Mouse (Mus musculus) layer of hippocampus, adult 2 months (tissue): ENCODE results near the gene Pnpla2. TPM values are rescaled to one million over a fixed set of nuclear protein-coding genes. Genes with fewer than 3 reads are reported as not detected.
A peak's percentile ranks its signal among the peaks of the same experiment; 100 is the strongest.
"Not testable (repeated sequence)": the region's sequence is repeated elsewhere in the genome, so short reads cannot be mapped to it uniquely, and the experiment has no call there.

Experiments used
- DNase-seq, 2 experiments: peaks; one replicate each; pipeline ENCODE4 v3.0.0; 2022; ENCODE audit warnings: low spot score in 2 of 2
- H3K27ac ChIP-seq: fragments of 200-600 bp; 2 replicates; pipeline ENCODE4 v1.8.1; 2022
- H3K4me3 ChIP-seq: fragments of 200-600 bp; 2 replicates; pipeline ENCODE4 v1.8.1; 2022; ENCODE audit warnings: mild to moderate bottlenecking
- CTCF ChIP-seq: fragments of 200-600 bp; conservative IDR thresholded peaks from 2 replicates; pipeline ENCODE4 v1.8.1; 2022; ENCODE audit warnings: antibody characterized with exemption, mild to moderate bottlenecking, moderate library complexity
- total RNA-seq, 2 experiments: library from RNA; stranded (reverse); gene quantifications; 2 replicates each; pipeline ENCODE4 v1.2.3; 2021

Pnpla2 gene
- total RNA-seq, 2 experiments from 2014 or later = 25.1 to 28.3 TPM

GRCm38 (mm10) chr7:141442199-141442598 lies 12.8 kb upstream of the Pnpla2 start:
- no peak overlapping the region for H3K4me3 ChIP-seq
- H3K27ac ChIP-seq = no peak overlapping the region
- TF ChIP-seq CTCF = no peak
- DNase-seq = no peak

GRCm38 (mm10) chr7:141443081-141443821 lies 11.7 kb upstream of the Pnpla2 start:
- Histone ChIP-seq H3K4me3 (peak overlapping the region; percentile 34), H3K27ac (no peak overlapping the region)

GRCm38 (mm10) chr7:141443828-141444237 lies 11.2 kb upstream of the Pnpla2 start, which contains the start of gene Pidd1:
Gene Pidd1 (minus strand): TSS chr7:141444025.
- DNase-seq = no peak
- TF ChIP-seq CTCF = no peak
- Histone ChIP-seq H3K27ac (no peak within 1 kb of the TSS), H3K4me3 (peak within 1 kb of the TSS; percentile 34)

More at GRCm38 (mm10) chr7:141443081-141443821, 11.7 kb upstream of the Pnpla2 start:
- TF ChIP-seq CTCF = peak; percentile 45
- no peak for DNase-seq

- not testable (repeated sequence) for DNase-seq, H3K4me3 ChIP-seq, H3K27ac ChIP-seq
Observed at GRCm38 (mm10) chr7:141446374-141446773, 8.6 kb upstream of the Pnpla2 start.

- H3K27ac ChIP-seq = peak within 1 kb of the TSS; percentile 100
- peak; percentile 21 for TF ChIP-seq CTCF
- peak; percentile 93 to 95 for DNase-seq
- peak within 1 kb of the TSS; percentile 97 for H3K4me3 ChIP-seq
Observed at GRCm38 (mm10) chr7:141447110-141447991, 7.6 kb upstream of the Pnpla2 start, which contains the start of gene Rplp2. Gene Rplp2 (plus strand): TSS chr7:141447370.

GRCm38 (mm10) chr7:141451928-141452327 lies 3.1 kb upstream of the Pnpla2 start:
- no peak for DNase-seq

GRCm38 (mm10) chr7:141453636-141454035 lies 1.4 kb upstream of the Pnpla2 start:
- no peak for DNase-seq
- TF ChIP-seq CTCF = no peak
- Histone ChIP-seq H3K27ac (no peak overlapping the region), H3K4me3 (no peak overlapping the region)

More at GRCm38 (mm10) chr7:141451928-141452327, 3.1 kb upstream of the Pnpla2 start:
- Histone ChIP-seq H3K4me3 (no peak overlapping the region), H3K27ac (no peak overlapping the region)
- TF ChIP-seq CTCF = no peak

GRCm38 (mm10) chr7:141455610-141456314 lies 764 bp downstream of the Pnpla2 start:
- H3K4me3 ChIP-seq = peak overlapping the region; percentile 63
- no peak for DNase-seq
- TF ChIP-seq CTCF = no peak
- peak overlapping the region; percentile 90 for H3K27ac ChIP-seq

- no peak for TF ChIP-seq CTCF
- no peak overlapping the region for H3K4me3 ChIP-seq
- H3K27ac ChIP-seq = peak overlapping the region; percentile 90; the same call in 1 of the 2 replicates
- no peak for DNase-seq
Observed at GRCm38 (mm10) chr7:141456739-141457138, 1.7 kb downstream of the Pnpla2 start.

GRCm38 (mm10) chr7:141457236-141457635 lies 2.2 kb downstream of the Pnpla2 start:
- DNase-seq = no peak
- TF ChIP-seq CTCF = no peak
- Histone ChIP-seq H3K27ac (no peak overlapping the region), H3K4me3 (no peak overlapping the region)

- no peak for DNase-seq
- no peak overlapping the region for H3K27ac ChIP-seq
- H3K4me3 ChIP-seq = no peak overlapping the region
- TF ChIP-seq CTCF = peak; percentile 72
Observed at GRCm38 (mm10) chr7:141457986-141458660, 3.1 kb downstream of the Pnpla2 start.

GRCm38 (mm10) chr7:141458661-141459060 lies 3.7 kb downstream of the Pnpla2 start:
- Histone ChIP-seq H3K4me3 (no peak overlapping the region), H3K27ac (no peak overlapping the region)
- DNase-seq = no peak
- TF ChIP-seq CTCF = peak; percentile 39
